Mouse (Mus musculus) 3134 (cell line): ENCODE measurements around the gene Neurl2.

ENCODE experiments used
- DNase-seq: peaks from one replicate; pipeline ENCODE4 v3.0.0-alpha.2; 2011; ENCODE audit warnings: low spot score; ENCODE audit not compliant: insufficient read length; ENCODE audit errors: extremely low read depth

Gene Neurl2

GRCm38 (mm10) chr2:164787779-164788178, 45.5 kb downstream of the Neurl2 start:
- DNase-seq, result no peak

GRCm38 (mm10) chr2:164787032-164787431, 46.2 kb downstream of the Neurl2 start:
- no peak for DNase-seq

- DNase-seq, result no peak
These were observed 46.8 kb downstream of the Neurl2 start for GRCm38 (mm10) chr2:164786388-164786885.

DNA sequence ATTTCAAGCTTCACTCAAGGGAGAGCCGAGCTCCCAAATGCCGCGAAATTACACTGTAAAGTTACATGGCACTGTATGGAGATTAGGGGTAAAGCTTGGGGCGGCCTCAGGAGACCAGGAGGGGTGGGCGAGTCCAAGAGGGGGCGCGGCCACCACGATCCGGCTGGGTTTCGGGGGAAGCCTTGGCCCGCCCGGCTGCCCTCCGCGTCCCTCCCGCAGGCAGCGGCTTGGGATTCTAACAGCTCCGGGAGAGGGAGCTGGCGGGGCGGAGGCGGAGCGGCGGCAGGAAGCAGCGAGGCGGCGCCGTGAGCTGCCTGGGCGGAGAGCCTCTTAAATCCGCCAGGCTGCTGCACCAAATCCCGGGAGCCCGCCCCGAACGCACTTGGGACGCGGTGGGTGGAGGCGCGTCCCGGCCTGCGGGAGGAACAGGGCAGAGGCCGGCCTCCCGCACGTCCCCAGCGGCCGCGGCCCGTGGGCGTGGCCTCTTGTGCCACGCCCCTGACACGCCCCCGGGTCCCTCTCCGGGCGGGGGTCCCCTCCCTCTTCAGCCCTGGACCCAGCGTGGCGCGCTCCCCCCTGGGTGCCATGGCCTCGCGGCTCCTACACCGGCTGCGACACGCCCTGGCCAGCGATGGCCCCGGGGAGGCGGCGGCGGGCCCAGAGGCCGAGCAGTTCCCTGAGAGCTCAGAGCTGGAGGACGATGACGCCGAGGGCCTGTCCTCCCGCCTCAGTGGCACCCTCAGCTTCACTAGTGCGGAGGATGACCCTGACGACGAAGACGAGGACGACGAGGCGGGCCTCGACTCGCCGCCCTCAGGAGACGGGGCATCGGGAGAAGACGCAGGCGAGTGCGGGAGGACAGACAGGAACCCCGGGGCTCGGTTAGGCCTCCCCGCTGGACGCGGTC, 47.5 kb downstream of the Neurl2 start, which contains the start of gene Snx21:
Gene Snx21, plus strand, starts transcription at position 343 of the 907 bp plus-strand sequence.
- peak; percentile 99 for DNase-seq

DNA sequence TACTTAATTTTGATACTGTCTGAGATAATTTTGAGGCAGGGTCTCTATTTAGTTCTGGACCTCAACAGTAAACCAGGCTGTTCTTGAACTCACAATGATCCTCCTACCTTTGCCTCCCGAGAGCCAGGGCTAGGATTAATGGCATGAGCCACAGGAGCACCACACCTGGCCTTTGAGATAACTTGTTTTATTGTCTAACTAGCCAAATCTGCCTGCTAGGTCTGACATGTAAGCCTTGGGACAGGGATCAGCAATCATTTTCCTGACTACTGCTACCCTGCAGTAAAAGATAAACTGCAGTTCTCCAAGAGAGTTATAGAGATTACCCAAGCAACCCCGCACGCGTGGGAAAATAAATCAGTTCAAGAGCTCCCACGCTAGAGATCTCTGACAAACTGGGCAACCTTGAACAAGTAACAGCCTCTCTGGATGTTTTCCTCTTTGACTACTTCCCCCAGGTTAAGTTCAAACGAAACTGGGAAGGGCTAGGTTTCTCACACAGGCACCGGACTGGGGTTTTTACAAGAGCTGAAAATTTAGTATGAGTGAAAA, 48.3 kb downstream of the Neurl2 start:
- DNase-seq, result no peak

DNA sequence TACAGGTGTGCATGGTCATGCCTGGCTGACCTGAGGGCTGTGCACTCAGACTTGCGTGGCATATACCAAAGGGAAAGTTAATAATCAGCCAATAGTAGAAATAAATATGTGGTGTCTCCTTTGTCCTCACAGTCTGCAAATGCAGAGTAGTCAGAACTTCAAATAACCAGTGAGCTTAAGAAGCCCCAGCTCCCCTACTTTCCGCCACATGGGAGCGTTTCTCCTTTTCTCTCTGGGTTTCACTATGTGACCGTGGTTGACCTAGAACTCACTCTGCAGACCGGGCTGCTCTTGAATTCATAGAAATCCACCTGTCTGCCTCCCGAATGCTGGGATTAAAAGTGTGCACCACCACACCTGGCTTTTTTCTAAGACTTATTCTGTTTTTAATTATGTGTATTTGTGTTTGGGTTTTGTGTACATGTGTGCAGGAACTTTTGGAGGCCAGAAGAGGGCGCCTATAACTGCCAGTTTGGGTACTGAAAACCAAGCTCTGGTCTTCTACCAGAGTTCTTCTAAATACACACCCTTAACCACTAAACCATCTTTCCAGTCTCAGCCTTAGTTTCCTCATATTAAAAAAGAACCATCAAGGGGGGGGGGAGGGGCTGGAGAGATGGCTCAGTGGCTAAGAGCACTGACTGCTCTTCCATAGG, 49.2 kb downstream of the Neurl2 start:
- no peak for DNase-seq

GRCm38 (mm10) chr2:164781876-164782275, 51.4 kb downstream of the Neurl2 start:
- DNase-seq, result no peak
